Comparison of ENCODE assay signal across 21 mouse cellular contexts in genomic region chr1:152935476-152935875, GRCm38 (mm10). TPM values are rescaled to one million over a fixed set of nuclear protein-coding genes. Genes with fewer than 3 reads are reported as not detected.
"Had no signal": no experiment of that assay in that cellular context is flagged by ENCODE, and none has a peak within 500 bp of the region (broad histone marks: within the 10 kb centered on the region; RNA-seq: fewer than 3 reads in every experiment).

No protein-coding gene starts in this region.

- H3K27ac ChIP-seq: kidney, postnatal 0 days; limb, embryonic 10.5 days; limb, embryonic 13.5 days; liver, embryonic 12.5 days; liver, embryonic 15.5 days; lung, embryonic 15.5 days; midbrain, embryonic 10.5 days had no signal

- ATAC-seq: intestine, postnatal 0 days; liver, embryonic 12.5 days; midbrain, embryonic 16.5 days had no signal

- H3K9me3 ChIP-seq: limb, embryonic 10.5 days; limb, embryonic 13.5 days; liver, embryonic 12.5 days; liver, embryonic 15.5 days; lung, embryonic 15.5 days; midbrain, embryonic 10.5 days had no signal

- H3K4me3 ChIP-seq: layer of hippocampus, adult 2 months; limb, embryonic 10.5 days; limb, embryonic 13.5 days; liver, embryonic 12.5 days; liver, embryonic 15.5 days; lung, embryonic 15.5 days; megakaryocyte, embryonic 14.5 days; midbrain, embryonic 10.5 days had no signal

- H3K27me3 ChIP-seq: limb, embryonic 13.5 days; liver, embryonic 12.5 days; liver, embryonic 15.5 days; lung, embryonic 15.5 days had no signal

- DNase-seq: kidney, adult 2 months; kidney, postnatal 25 days; layer of hippocampus, adult 9-11 months; liver; lung, adult 18-20 months; lung, postnatal 10 days; lung, postnatal 36 days; right cerebral cortex, postnatal 25 days; spleen, adult 18-20 months; thymus, postnatal 36 days had no signal

- H3K4me1 ChIP-seq: limb, embryonic 13.5 days; liver, embryonic 12.5 days; liver, embryonic 15.5 days had no signal

- H3K36me3 ChIP-seq: limb, embryonic 10.5 days; limb, embryonic 13.5 days; liver, embryonic 12.5 days; liver, embryonic 15.5 days; lung, embryonic 15.5 days; midbrain, embryonic 10.5 days had no signal

- H3K4me2 ChIP-seq: limb, embryonic 13.5 days; liver, embryonic 12.5 days; liver, embryonic 15.5 days; lung, embryonic 15.5 days had no signal

- H3K9ac ChIP-seq: limb, embryonic 13.5 days; liver, embryonic 12.5 days; liver, embryonic 15.5 days; lung, embryonic 15.5 days had no signal

RNA-seq across cellular contexts. Expression of gene Nmnat2, which starts 19.3 kb away (rescaled TPM):
- polyA plus RNA-seq: liver, embryonic 12.5 days had no signal
